Mouse (Mus musculus): ENCODE measurements around the gene Slc13a2.

Slc13a2 gene

DNA sequence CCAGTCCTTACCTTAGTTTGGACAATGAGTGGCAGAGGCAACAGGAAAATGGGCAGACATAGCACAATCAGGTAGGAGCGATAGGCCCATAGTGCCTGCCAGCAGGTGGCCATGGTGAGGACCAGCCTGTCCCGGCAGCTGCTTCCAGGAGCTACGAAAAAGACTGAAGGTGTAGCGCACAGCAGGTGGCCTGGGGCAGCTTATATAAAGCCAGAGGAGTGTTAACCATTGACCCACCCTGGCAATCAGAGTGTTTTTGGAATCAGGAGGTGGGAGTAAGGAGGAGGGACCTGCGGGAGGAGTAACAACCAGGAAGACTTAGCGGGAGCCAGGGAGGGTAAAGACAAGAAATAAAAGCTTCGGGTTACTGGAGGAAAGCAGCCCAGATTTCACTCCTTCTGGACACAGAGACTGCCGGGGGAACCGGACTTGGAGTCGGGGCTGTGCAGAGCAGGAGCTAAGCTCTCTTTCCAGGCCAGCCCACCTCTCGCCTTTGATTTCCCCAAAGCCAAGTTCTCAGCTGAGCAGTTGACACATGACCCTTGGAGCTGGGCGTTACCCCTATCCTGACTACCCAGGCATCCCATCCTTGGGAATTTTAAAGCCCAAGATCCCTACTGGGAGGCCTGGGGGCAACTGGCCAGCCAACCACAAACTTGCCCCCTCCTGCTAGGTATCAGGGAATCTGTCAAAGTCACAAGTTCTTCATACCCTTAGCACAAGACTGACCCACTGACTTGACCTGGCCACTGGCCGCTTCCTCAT lies at the start of gene Slc13a2:
TSS of gene Slc13a2 (minus strand) at position 163 of the 765 bp plus-strand sequence.
- no peak for DNase-seq (ENCODE audit: low read depth, low spot score)
- H3K27me3 ChIP-seq (ENCODE audit: control insufficient read depth, insufficient read depth, low read length, poor library complexity, severe bottlenecking): no peaks in the 10 kb centered on the region; the same call in 1 of the 2 replicates
- H3K36me3 ChIP-seq (ENCODE audit: control insufficient read depth, insufficient read depth, low read length, poor library complexity, severe bottlenecking): no peaks in the 10 kb centered on the region

DNA sequence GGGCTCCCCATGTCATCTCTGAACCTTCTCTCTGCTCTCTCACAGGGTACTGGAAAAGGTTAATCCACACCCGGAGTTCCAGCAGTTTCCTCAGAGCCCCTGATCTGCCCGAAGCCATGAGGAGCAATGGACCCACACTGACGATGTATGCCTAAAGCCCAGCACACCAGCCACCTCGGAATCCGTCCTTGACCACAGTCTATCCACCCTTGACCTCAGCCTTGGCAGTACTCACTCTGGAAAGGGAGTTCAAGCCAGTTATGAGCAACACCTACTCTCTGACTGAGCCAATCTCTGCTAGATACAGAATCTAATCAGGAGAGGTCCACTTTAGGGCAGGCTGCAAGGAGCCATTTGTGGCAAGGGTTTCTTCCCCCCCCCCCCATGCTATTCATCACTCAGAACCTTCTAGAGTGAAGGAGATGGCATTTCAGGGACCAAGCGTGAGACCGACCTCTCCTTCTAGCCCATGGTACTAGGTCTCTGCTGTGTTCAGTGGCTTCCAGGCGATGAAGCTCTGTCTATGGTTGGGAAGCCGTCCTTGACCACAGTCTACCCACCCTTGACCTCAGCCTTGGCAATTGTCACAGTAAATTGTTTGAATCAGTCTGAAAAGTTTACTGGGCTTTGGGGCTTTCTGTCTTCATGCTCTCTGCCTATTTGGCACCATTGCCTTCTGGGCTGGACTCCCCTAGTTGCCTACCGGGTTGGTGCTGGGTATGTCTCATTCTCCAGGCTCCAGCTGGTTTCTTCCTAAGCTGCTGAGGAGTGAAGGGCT lies 49.5 kb upstream of the Slc13a2 start:
- Histone ChIP-seq H3K27me3 (ENCODE audit: control insufficient read depth, insufficient read depth, low read length, poor library complexity, severe bottlenecking) (no peaks in the 10 kb centered on the region), H3K36me3 (ENCODE audit: control insufficient read depth, insufficient read depth, low read length, poor library complexity, severe bottlenecking) (no peaks in the 10 kb centered on the region)
- DNase-seq (ENCODE audit: low read depth, low spot score): no peak

DNA sequence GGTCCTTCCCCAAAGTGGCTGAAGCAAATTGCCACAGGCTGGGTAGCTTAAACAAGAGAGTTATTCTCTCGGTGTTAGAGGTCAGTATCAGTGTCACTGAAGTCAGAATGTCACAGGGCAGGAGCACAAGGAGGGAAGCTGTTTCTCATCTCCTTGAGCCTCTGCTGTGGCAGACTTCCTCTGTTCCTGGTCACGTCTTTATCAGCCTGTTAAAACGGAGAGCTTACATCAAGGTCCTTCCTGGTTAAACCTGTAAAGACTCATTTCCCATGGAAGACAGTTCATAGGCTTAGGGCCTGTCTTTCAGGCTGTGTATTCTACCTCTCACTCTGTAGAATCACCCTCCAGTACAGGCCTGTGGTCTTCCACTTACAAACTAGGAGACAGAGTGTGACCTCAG lies 45.9 kb upstream of the Slc13a2 start:
- no peaks in the 10 kb centered on the region for H3K36me3 ChIP-seq (ENCODE audit: control insufficient read depth, insufficient read depth, low read length, poor library complexity, severe bottlenecking)
- H3K27me3 ChIP-seq (ENCODE audit: control insufficient read depth, insufficient read depth, low read length, poor library complexity, severe bottlenecking): no peaks in the 10 kb centered on the region
- no peak for DNase-seq (ENCODE audit: low read depth, low spot score)

DNA sequence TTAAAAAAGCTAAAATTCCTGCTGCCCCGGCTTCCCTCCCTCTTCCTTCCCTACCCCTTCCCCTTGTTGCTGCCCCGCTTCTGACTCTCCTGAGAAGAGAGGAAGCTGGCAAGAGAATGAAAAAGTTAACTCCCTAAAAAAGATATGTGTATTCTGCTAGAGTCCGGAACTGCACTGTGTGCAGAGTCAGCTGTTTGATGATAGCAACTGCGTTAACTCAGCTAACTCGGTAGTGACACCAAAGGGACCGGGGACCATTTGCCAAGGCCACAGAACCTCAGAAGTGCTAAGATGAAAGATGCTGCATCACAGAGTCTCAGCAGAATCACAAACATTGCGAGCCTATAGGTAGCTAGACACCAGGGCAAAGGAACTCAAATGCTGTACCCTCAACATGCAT lies 45.5 kb upstream of the Slc13a2 start:
- no peak for DNase-seq (ENCODE audit: low read depth, low spot score)
- no peaks in the 10 kb centered on the region for H3K36me3 ChIP-seq (ENCODE audit: control insufficient read depth, insufficient read depth, low read length, poor library complexity, severe bottlenecking)

DNA sequence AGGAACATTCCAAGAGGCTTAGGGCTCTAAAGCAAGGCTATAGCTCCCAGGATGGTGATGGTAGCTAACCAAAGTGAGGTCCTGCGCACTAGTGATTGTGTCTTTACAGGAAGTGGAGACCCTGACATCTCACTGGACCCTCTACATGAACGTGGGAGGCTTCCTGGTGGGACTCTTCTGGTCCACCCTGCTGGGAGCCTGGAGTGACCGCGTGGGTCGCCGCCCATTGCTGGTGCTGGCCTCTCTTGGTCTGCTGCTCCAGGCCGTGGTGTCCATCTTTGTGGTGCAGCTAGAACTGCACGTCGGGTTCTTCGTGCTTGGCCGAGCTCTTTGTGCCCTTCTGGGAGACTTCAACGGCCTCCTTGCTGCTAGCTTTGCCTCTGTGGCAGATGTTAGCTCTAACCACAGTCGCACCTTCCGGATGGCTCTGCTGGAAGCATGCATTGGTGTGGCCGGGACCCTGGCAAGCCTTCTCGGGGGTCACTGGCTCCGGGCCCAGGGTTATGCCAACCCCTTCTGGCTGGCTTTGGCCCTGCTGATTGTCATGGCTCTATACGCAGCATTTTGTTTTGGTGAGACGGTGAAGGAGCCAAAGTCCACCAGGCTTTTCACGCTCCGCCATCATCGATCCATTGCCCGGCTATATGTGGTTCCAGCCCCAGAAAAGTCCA lies 44.4 kb upstream of the Slc13a2 start:
- H3K27me3 ChIP-seq (ENCODE audit: control insufficient read depth, insufficient read depth, low read length, poor library complexity, severe bottlenecking): no peaks in the 10 kb centered on the region
- no peak for DNase-seq (ENCODE audit: low read depth, low spot score)
- no peaks in the 10 kb centered on the region for H3K36me3 ChIP-seq (ENCODE audit: control insufficient read depth, insufficient read depth, low read length, poor library complexity, severe bottlenecking)

More for the DNA sequence above, 45.5 kb upstream of the Slc13a2 start:
- H3K27me3 ChIP-seq (ENCODE audit: control insufficient read depth, insufficient read depth, low read length, poor library complexity, severe bottlenecking): no peaks in the 10 kb centered on the region

DNA sequence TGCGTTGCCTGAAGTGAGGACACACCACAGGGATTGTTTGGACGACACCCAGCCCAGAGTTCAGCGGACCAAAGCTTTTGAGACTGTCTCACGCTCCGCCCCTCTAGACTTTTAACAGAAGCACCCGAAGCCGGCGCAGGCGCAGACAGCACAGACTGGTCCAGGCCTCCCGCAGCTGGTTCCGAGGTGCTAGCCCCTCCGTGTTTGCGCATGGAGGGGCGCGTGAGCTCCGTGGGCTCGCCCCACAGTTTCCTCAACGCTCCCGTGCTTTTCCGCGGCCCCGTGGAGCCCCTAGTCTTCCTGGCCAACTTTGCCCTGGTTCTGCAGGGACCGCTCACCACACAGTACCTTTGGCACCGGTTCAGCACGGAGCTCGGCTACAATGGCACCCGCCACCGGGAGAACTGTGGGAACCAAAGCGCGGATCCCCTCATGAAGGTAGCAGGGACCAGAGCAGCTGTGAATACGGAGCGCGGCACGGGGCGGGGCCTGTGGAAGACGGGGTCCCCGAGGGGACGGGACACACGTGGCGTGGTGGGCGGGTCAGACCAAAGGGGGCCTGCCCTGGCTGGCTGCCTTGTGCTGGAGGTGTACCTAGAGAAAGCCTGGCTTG lies 43.7 kb upstream of the Slc13a2 start, which contains the start of gene Slc46a1:
TSS of gene Slc46a1 (plus strand) at position 130 of the 613 bp plus-strand sequence.
- H3K27me3 ChIP-seq (ENCODE audit: control insufficient read depth, insufficient read depth, low read length, poor library complexity, severe bottlenecking): no peaks in the 10 kb centered on the region
- no peaks in the 10 kb centered on the region for H3K36me3 ChIP-seq (ENCODE audit: control insufficient read depth, insufficient read depth, low read length, poor library complexity, severe bottlenecking)
- DNase-seq (ENCODE audit: low read depth, low spot score): peak; percentile 73

DNA sequence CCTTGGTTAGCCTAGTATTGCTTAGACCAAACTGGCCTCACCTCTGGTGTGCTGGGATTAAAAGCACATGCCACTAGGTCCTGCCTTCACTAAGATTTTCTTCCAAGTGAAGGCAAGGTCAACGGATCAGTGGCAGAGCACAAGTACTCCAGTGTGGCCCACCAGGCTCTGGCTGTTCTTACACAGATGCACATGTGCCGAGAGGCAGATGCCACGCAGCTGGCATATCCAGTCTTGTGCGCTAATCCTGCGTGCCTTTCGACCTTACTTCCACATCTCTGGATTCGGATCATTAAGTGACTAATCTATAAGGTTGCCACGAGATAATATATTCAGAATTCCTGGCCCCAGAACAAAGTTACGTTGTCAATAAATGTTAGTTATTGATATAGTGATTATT lies 43.1 kb upstream of the Slc13a2 start:
- Histone ChIP-seq H3K27me3 (ENCODE audit: control insufficient read depth, insufficient read depth, low read length, poor library complexity, severe bottlenecking) (no peaks in the 10 kb centered on the region), H3K36me3 (ENCODE audit: control insufficient read depth, insufficient read depth, low read length, poor library complexity, severe bottlenecking) (no peaks in the 10 kb centered on the region)
- no peak for DNase-seq (ENCODE audit: low read depth, low spot score)

DNA sequence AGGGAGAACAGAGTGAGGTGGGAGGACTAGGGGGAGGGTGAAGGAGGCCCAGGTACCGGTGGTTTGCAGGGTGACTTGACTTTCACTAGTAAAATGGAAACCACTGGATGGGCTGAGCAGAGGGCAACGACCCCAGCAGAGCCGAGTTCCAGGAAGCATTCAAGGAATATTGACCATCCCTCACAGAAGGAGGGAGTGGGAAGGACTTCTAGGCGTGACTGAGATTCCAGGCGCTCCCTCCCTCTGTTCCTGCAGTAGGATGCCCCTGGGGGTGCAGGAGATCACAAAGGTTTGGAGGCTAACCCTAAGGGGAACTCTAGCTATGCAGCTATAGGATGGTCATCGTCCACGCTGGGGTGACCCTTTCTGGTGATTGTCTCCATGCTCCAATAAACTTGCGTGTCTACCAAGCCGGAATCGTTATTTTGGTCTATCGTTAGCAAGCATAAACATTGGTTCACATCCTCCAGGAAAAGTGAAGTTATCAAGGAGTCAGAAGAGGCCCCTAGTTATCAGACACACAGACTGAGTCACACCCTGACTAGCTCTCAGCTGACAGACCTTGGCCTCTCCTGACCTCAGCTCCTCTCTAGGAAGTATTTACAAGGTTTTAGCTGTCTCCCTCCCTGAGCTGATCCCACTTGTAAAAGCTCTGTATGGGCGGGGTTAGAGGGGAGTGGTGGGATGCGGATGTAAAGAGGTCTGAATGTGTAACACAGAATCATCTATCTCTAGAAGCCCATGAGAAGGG lies 41.4 kb upstream of the Slc13a2 start:
- no peak for DNase-seq (ENCODE audit: low read depth, low spot score)
- H3K36me3 ChIP-seq (ENCODE audit: control insufficient read depth, insufficient read depth, low read length, poor library complexity, severe bottlenecking): no peaks in the 10 kb centered on the region
- no peaks in the 10 kb centered on the region for H3K27me3 ChIP-seq (ENCODE audit: control insufficient read depth, insufficient read depth, low read length, poor library complexity, severe bottlenecking)

DNA sequence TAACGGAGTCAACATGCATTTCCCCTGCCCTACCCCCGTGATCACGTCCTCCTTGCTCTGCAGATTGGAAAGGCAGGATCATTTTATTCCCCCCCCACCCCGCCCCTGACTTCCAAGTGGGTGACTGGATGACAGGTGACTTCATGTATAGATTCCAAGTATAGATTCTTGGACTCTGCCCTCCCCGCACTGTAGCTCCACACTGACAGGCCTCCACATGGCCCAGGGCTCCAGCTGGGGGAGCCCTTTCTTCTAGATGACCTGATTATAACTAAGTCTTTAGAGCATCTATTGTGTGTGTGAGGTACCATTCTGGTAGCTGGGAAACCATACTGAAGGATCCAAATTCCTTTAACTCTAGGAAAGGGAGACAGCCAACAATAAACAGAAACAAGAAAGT lies 40.7 kb upstream of the Slc13a2 start:
- no peaks in the 10 kb centered on the region for H3K27me3 ChIP-seq (ENCODE audit: control insufficient read depth, insufficient read depth, low read length, poor library complexity, severe bottlenecking)
- H3K36me3 ChIP-seq (ENCODE audit: control insufficient read depth, insufficient read depth, low read length, poor library complexity, severe bottlenecking): no peaks in the 10 kb centered on the region
- DNase-seq (ENCODE audit: low read depth, low spot score): no peak

DNA sequence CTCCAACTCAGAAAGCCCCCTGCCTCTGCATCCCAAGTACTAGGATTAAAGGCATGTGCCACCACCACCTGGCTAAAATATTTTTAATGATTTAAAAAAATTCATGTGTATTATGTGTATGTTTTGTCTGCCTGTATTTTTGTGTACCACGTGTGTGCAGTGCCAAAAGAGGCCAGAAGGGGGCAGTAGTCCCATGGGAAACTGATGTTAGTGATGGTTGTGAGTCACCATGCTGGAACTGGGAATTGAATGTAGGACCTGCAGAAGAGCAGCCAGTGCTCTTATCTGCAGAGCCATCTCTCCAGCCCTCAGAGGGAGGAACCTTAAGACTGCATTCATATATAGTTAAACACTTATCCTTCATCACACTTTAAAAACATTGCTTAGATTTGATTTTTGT lies 39.9 kb upstream of the Slc13a2 start:
- DNase-seq (ENCODE audit: low read depth, low spot score): peak; percentile 32
- Histone ChIP-seq H3K36me3 (ENCODE audit: control insufficient read depth, insufficient read depth, low read length, poor library complexity, severe bottlenecking) (no peaks in the 10 kb centered on the region), H3K27me3 (ENCODE audit: control insufficient read depth, insufficient read depth, low read length, poor library complexity, severe bottlenecking) (no peaks in the 10 kb centered on the region)

DNA sequence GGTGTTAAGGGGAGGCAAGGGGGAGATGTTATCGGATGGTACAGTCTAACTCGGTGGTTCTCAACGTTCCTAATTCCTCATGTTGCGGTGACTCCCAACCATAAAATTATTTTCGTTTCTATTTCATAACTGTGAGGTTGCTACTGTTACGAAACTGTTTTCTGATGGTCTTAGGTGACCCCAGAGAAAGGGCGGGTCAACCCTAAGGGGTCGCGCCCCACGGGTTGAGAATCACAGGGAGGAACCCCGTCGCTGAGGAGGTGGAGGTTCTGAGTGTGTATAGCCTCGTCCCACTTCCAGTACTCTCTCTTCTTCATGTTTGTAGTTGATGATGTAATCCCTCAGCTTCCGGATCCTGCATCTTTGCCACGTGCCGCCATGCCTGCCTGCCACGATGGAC lies 36.7 kb upstream of the Slc13a2 start:
- Histone ChIP-seq H3K36me3 (ENCODE audit: control insufficient read depth, insufficient read depth, low read length, poor library complexity, severe bottlenecking) (no peaks in the 10 kb centered on the region), H3K27me3 (ENCODE audit: control insufficient read depth, insufficient read depth, low read length, poor library complexity, severe bottlenecking) (no peaks in the 10 kb centered on the region)
- no peak for DNase-seq (ENCODE audit: low read depth, low spot score)

DNA sequence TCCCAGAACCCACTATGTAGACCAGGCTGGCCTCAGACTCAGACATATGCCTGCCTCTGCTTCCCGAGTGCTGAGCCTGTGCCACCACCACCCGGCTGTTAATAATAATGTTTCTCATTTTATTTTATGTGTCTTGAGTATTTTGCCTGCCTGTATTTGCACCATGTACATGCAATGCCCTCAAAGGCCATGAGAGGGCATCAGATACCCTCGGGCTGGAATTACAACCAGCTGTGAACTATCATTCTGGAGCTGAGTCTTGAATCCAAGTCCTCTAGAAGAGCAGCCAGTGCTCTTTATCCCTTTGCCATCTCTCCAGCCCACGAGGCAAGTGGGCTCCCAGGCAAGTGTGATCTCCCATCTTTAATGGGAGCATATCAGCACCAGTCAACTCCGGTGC lies 33.3 kb upstream of the Slc13a2 start:
- DNase-seq (ENCODE audit: low read depth, low spot score): peak; percentile 54
- no peaks in the 10 kb centered on the region for H3K27me3 ChIP-seq (ENCODE audit: control insufficient read depth, insufficient read depth, low read length, poor library complexity, severe bottlenecking)
- no peaks in the 10 kb centered on the region for H3K36me3 ChIP-seq (ENCODE audit: control insufficient read depth, insufficient read depth, low read length, poor library complexity, severe bottlenecking)

DNA sequence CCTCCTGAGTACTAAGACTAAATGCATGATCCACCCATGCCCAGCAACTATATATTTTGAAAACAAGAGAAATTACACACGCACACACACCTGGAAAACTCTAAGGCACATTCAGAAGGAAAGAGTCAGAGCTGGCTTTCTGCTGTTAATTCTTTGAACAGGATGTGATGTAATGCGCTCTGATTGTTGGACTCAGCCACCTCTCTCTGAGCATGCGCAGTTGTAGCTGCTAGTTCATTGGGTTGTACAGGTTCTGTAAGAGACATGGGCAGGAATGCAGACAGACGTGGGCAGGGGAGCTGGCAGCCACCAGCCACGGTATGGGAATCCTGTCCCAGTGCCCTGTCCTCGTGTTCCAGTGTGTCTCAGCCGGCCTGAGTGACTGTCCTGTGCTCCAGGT lies 32.3 kb upstream of the Slc13a2 start:
- Histone ChIP-seq H3K27me3 (ENCODE audit: control insufficient read depth, insufficient read depth, low read length, poor library complexity, severe bottlenecking) (no peaks in the 10 kb centered on the region), H3K36me3 (ENCODE audit: control insufficient read depth, insufficient read depth, low read length, poor library complexity, severe bottlenecking) (no peaks in the 10 kb centered on the region)
- no peak for DNase-seq (ENCODE audit: low read depth, low spot score)

DNA sequence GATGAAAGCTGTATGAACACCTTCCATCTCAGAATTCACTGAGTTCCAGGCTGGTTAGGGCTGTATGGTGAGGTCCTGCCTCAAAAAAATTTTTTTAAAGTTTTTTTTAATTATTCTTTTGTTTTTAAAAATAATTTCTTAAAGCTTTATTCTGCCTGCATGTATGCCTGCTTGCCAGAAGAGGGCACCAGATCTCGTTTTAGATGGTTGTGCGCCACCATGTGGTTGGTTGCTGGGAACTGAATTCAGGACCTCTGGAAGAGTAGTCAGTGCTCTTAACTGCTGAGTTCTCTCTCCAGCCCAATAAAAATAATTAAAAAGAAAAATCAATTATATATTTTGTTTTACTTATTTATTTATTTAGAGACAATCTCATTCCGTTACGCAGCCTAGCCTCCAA lies 31.7 kb upstream of the Slc13a2 start:
- DNase-seq (ENCODE audit: low read depth, low spot score): peak; percentile 86
- Histone ChIP-seq H3K36me3 (ENCODE audit: control insufficient read depth, insufficient read depth, low read length, poor library complexity, severe bottlenecking) (no peaks in the 10 kb centered on the region), H3K27me3 (ENCODE audit: control insufficient read depth, insufficient read depth, low read length, poor library complexity, severe bottlenecking) (no peaks in the 10 kb centered on the region)
